Mouse (Mus musculus) neural tube, embryonic 14.5 days (tissue): ENCODE results near the gene Apoa2. TPM values are rescaled to one million over a fixed set of nuclear protein-coding genes. Genes with fewer than 3 reads are reported as not detected.

Source experiments
- ATAC-seq: fragments of 200-750 bp; cut with Nextera tagmentation; 2 replicates; pipeline ENCODE4 v1.8.0; 2017; ENCODE audit warnings: low read depth, mild to moderate bottlenecking, moderate TSS enrichment, moderate library complexity
- H3K27ac ChIP-seq: fragments of 300-500 bp; sonication (generic); 2 replicates; pipeline ENCODE4 v1.5.1; 2014; ENCODE audit warnings: low read depth, mild to moderate bottlenecking, control low read depth, low read length, moderate library complexity, mixed read lengths
- H3K27me3 ChIP-seq: fragments of 300-500 bp; sonication (generic); 2 replicates; pipeline ENCODE4 v1.6.1; 2014; ENCODE audit warnings: low read length; ENCODE audit not compliant: control insufficient read depth, insufficient read depth
- H3K36me3 ChIP-seq: fragments of 300-500 bp; sonication (generic); 2 replicates; pipeline ENCODE4 v1.6.1; 2014; ENCODE audit warnings: low read length, mixed read lengths; ENCODE audit not compliant: control insufficient read depth, insufficient read depth
- H3K4me1 ChIP-seq: fragments of 300-500 bp; sonication (generic); 2 replicates; pipeline ENCODE4 v1.6.1; 2014; ENCODE audit warnings: low read length; ENCODE audit not compliant: control insufficient read depth, insufficient read depth
- H3K4me2 ChIP-seq: fragments of 300-500 bp; sonication (generic); 2 replicates; pipeline ENCODE4 v1.6.1; 2014; ENCODE audit warnings: mild to moderate bottlenecking, low read depth, low read length, control low read depth
- H3K4me3 ChIP-seq: fragments of 300-500 bp; sonication (generic); 2 replicates; pipeline ENCODE4 v1.5.1; 2014; ENCODE audit warnings: low read depth, low read length, control low read depth, mixed read lengths
- H3K9ac ChIP-seq: fragments of 300-500 bp; sonication (generic); replicated peaks from 2 replicates; pipeline ENCODE4 v1.6.1; 2014; ENCODE audit warnings: low read depth, mild to moderate bottlenecking, control low read depth, low read length, mixed read lengths
- H3K9me3 ChIP-seq: fragments of 300-500 bp; sonication (generic); 2 replicates; pipeline ENCODE4 v1.6.1; 2016; ENCODE audit warnings: low read length; ENCODE audit not compliant: control insufficient read depth
- WGBS: fragments of 180-500 bp; shearing (Covaris S2); extraction: QIAGEN DNeasy Blood & Tissue Kit; methylation state at CpG from one replicate; pipeline ENCODE4 v1.1.7; 2014; 5-methylcytosine and 5-hydroxymethylcytosine counted together
- polyA plus RNA-seq: library from polyadenylated mRNA; unstranded; fragments of >200 nt; fragmentation: Nextera tagmentation; extraction: Ambion mirVana; gene quantifications from 2 replicates; pipeline ENCODE4 v1.2.1, GENCODE M21; 2014

Gene Apoa2
- polyA plus RNA-seq, 1 experiment from 2014 or later: 7.9 TPM

DNA sequence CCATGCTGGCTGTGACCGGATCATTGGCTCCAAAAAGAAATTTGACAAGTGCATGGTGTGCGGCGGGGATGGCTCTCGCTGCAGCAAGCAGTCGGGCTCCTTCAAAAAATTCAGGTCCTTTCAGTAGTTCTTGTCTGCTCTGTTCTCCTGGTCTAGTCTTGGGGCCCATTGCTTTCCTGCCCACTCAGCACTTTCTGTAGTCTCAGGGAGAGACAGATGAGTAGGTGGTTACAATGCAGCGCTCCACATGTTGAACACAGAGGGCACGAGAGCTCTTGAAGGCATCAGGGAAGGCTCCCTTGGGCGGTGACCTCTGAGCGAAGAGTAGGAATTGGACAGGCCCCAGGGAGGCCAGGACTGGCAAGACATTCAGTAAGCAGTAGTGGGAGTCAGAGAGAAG lies 32.9 kb downstream of the Apoa2 start:
- no peaks in the 10 kb centered on the region for H3K27me3 ChIP-seq
- no peak for ATAC-seq
- peaks cover 5% of the 10 kb centered on the region; the same call in 1 of the 2 replicates for H3K4me1 ChIP-seq
- H3K4me2 ChIP-seq: no peak overlapping the region
- no peak overlapping the region for H3K9ac ChIP-seq
- WGBS: 88% methylated on average over 9 of the region's 9 CpGs
- no peak overlapping the region for H3K4me3 ChIP-seq
- no peaks in the 10 kb centered on the region for H3K9me3 ChIP-seq
- no peaks in the 10 kb centered on the region for H3K36me3 ChIP-seq
- no peak overlapping the region for H3K27ac ChIP-seq

DNA sequence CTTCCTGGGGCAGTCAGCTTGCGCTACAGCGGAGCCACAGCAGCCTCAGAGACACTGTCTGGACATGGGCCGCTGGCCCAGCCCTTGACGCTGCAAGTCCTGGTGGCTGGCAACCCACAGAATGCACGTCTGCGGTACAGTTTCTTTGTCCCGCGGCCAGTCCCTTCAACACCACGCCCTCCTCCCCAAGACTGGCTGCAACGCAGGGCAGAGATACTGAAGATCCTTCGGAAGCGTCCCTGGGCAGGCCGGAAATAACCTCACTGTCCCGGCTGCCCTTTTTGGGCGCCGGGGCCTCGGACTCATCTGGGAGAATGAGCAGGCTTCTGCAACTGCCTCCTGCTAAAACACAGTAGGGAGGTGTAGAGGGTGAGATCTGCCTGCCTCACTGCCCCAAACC lies 34.1 kb downstream of the Apoa2 start:
- H3K4me1 ChIP-seq: peaks cover 10% of the 10 kb centered on the region; the same call in 1 of the 2 replicates
- 84% methylated on average over 17 of the region's 17 CpGs for WGBS
- ATAC-seq: no peak
- H3K4me2 ChIP-seq: no peak overlapping the region
- no peak overlapping the region for H3K27ac ChIP-seq
- no peak overlapping the region for H3K9ac ChIP-seq
- no peaks in the 10 kb centered on the region for H3K27me3 ChIP-seq
- no peaks in the 10 kb centered on the region for H3K36me3 ChIP-seq
- no peaks in the 10 kb centered on the region for H3K9me3 ChIP-seq
- no peak overlapping the region for H3K4me3 ChIP-seq

DNA sequence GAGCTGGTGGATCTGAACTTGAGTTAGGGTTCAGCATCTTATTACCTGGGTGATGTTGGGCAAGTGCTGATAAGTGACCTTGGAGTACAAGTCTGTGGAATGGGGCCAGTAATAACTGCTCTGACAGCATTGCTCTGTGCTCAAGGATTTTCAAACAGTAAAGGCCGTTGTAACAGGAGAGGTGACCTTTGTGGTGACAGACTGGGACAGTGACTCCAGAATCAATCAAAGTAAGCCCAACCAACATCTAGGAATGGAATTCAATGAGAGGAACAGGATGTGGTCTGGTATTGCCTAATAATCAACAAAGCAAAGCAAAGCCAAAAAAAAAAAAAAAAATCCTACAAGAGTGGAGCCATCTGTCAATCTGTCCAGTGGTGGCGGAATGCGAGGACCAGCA lies 35.5 kb downstream of the Apoa2 start:
- ATAC-seq: no peak
- H3K27me3 ChIP-seq: no peaks in the 10 kb centered on the region
- no peak overlapping the region for H3K9ac ChIP-seq
- H3K4me2 ChIP-seq: no peak overlapping the region
- H3K9me3 ChIP-seq: no peaks in the 10 kb centered on the region
- 88% methylated on average over 3 of the region's 3 CpGs for WGBS
- no peak overlapping the region for H3K27ac ChIP-seq
- no peak overlapping the region for H3K4me3 ChIP-seq
- H3K36me3 ChIP-seq: no peaks in the 10 kb centered on the region
- peaks cover 10% of the 10 kb centered on the region; the same call in 1 of the 2 replicates for H3K4me1 ChIP-seq

DNA sequence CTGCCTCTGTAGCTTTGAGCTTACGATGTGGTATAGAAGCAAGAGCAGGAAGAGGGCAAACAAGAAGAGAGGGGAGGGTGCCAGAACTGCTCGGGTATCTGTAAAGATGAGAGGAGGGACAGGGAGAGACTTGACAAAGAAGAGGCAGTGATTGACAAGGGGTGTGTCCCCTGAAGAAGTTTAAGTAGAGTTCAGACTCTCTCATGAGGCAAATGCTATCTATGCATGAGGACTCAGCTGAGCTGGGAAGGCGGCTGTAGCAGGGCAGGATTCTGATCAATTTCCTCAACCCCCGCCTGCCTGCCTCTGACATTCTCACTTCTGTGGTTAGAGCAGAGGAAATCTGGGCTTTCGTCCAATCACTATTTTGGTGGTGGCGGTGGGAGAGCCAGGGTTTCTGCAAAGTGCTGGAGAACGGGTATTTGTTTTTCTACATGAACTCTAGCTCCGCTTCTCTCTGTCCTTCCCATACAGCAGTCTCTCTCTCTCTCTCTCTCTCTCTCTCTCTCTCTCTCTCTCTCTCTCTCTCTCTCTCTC lies 37.8 kb downstream of the Apoa2 start:
- no peaks in the 10 kb centered on the region for H3K36me3 ChIP-seq
- ATAC-seq: peak; percentile 76
- H3K4me1 ChIP-seq: peaks cover 10% of the 10 kb centered on the region; the same call in 1 of the 2 replicates
- no peaks in the 10 kb centered on the region for H3K9me3 ChIP-seq
- WGBS: 4% methylated on average over 8 of the region's 8 CpGs
- peak overlapping the region; percentile 76 for H3K27ac ChIP-seq
- H3K4me2 ChIP-seq: peak overlapping the region; percentile 42
- H3K9ac ChIP-seq: peak overlapping the region; percentile 32
- H3K4me3 ChIP-seq: peak overlapping the region; percentile 14
- no peaks in the 10 kb centered on the region for H3K27me3 ChIP-seq

DNA sequence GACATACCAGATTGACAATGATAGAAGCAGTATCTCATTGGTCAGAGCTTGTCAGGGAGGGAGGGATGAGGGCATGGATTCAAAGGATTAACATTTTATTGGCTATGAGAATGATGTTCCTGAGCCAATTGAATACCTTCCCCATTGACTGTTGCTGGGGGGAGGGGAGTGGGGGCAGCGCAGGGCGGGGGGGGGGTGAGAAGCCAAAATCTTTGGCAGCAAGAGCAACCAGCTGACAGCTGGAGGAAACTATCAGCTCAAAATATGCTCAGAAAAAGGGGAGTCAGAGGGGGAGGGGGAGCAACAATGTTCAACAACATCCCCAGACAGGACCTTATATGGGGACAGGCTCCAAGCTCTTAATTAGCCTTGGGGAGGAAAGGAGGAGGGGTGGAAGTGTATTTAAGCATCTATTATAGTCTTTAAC lies 38.3 kb downstream of the Apoa2 start:
- no peaks in the 10 kb centered on the region for H3K27me3 ChIP-seq
- WGBS: 0% methylated on average over 2 of the region's 2 CpGs
- no peak overlapping the region for H3K9ac ChIP-seq
- H3K27ac ChIP-seq: peak overlapping the region; percentile 76
- ATAC-seq: peak; percentile 94
- peaks cover 10% of the 10 kb centered on the region; the same call in 1 of the 2 replicates for H3K4me1 ChIP-seq
- peak overlapping the region; percentile 42 for H3K4me2 ChIP-seq
- H3K9me3 ChIP-seq: no peaks in the 10 kb centered on the region
- H3K36me3 ChIP-seq: no peaks in the 10 kb centered on the region
- no peak overlapping the region for H3K4me3 ChIP-seq

DNA sequence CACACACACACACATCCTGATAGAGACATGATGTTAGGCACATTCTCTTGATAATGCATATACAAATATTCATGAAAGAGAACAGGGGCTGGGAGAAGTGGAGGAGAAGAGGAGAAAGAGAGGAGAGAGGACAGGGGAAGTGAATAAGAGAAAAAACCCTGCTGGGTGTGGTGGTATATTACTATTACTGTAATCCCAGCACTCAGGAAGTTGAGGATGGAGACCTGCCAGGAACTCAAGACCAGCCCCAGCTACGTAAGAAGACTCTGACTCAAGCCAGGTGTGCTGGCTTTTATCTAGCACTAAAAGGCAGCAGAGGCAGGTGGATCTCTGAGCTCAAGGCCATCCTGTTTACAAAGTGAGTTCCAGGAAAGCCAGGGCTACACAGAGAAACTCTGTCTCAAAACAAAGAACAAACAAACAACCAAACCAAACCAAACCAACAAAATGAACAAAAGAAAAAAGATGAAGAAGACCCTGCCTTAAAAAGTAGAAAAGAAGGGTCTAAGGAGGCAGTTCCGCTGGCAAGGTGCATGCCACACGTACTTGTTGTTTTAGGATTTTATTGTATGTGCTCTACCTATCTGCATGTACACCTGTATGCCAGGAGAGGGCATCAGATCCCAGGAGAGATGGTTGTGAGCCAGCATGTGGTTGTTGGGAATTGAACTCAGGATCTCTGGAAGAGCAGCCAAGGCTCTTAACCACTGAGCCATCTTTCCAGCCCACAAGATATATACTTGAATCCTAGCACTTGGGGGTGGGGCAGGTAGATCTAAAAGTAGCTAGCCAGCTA lies 39.0 kb downstream of the Apoa2 start:
- Histone ChIP-seq H3K4me1 (peaks cover 10% of the 10 kb centered on the region; the same call in 1 of the 2 replicates), H3K9ac (no peak overlapping the region), H3K4me3 (no peak overlapping the region), H3K36me3 (no peaks in the 10 kb centered on the region), H3K4me2 (peak overlapping the region; percentile 42), H3K27ac (peak overlapping the region; percentile 72), H3K9me3 (no peaks in the 10 kb centered on the region), H3K27me3 (no peaks in the 10 kb centered on the region)
- no peak for ATAC-seq
- 80% methylated on average over 3 of the region's 3 CpGs for WGBS

DNA sequence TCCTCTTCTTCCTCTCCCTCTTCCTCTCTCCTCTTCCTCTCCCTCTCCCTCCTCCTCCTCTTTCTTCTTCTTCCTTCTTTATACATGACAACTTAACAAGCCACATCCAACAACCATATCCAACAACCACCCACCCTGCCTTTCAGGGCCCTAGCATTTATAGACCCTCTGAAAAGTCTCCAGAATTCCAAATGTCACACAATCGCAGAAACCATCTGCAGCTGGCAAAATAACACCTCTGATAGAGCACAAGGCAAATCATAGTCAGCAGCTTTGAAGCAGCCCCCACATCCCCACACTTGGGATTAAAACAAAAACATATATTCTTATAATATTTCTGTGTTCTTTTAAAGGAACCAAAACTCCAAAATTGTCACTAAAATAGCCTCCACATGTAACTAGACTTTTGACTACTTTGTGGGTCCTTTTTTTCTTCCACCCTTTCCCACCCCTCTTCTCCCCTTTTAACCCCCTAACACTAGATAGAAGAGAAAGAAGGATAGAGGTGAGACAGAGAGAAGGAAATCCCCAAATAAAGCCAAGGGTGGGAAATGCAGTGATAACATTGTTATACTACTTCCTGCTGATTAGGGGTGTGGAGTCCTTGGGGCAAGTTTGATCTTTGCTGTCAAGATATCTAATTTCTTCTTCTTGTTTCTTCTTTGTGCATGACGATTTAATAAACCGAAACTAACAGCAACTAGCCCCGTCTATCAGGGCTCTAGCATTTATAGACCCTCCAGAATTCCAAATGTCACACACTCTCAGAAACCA lies 41.3 kb downstream of the Apoa2 start:
- no peak for ATAC-seq
- Histone ChIP-seq H3K4me3 (no peak overlapping the region), H3K4me2 (no peak overlapping the region), H3K9me3 (no peaks in the 10 kb centered on the region), H3K27me3 (no peaks in the 10 kb centered on the region), H3K27ac (no peak overlapping the region), H3K4me1 (peaks cover 16% of the 10 kb centered on the region), H3K36me3 (no peaks in the 10 kb centered on the region), H3K9ac (no peak overlapping the region)
- WGBS: 86% methylated on average over 4 of the region's 4 CpGs

DNA sequence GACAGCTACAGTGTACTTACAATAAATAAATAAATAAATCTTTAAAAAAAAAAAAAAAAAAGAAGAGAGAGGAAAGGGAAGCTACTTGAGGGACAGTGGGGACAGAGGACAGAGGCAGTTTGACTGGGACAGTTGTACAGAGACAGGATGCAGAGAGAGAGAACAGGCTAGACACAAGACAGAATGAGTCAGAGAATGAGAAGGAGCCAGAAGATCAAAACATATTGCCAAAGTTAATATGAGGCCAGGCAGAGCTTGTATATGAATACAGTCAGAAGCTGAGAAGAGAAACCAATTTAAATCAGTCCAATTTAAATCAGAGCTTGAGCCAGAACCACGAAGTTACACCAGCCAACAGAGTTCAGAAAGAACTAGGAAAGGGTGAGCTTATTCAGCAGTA lies 43.5 kb downstream of the Apoa2 start:
- Histone ChIP-seq H3K27ac (no peak overlapping the region), H3K4me1 (peaks cover 15% of the 10 kb centered on the region), H3K9ac (no peak overlapping the region), H3K36me3 (0 out of 2 replicates have a peak, but pooled peaks cover 9% of the 10 kb centered on the region), H3K4me3 (no peak overlapping the region), H3K27me3 (no peaks in the 10 kb centered on the region), H3K9me3 (no peaks in the 10 kb centered on the region), H3K4me2 (no peak overlapping the region)
- ATAC-seq: no peak
- 65% methylated on average over 1 of the region's 1 CpGs for WGBS
